Mouse (Mus musculus): ENCODE measurements at regions not wholly inside any gene's neighbourhood (a gene's known extent, or its start where the extent isn't known, plus 50 kb on each side); places are given as distances from the start of the nearest gene placed in this dataset.

GRCm38 (mm10) chr5:91274411-91274810 lies 128.4 kb downstream of the Btc start:
- 59% methylated on average over 3 of the region's 3 CpGs for WGBS (ENCODE audit: insufficient replicate concordance)
- no peak overlapping the region for H3K9ac ChIP-seq
- no peaks in the 10 kb centered on the region for H3K27me3 ChIP-seq (replicated peaks)
- no peak for ATAC-seq
- no peaks in the 10 kb centered on the region for H3K36me3 ChIP-seq
- no peak overlapping the region for H3K27ac ChIP-seq
- H3K4me1 ChIP-seq: no peaks in the 10 kb centered on the region
- H3K4me3 ChIP-seq: no peak overlapping the region
- no peaks in the 10 kb centered on the region for H3K9me3 ChIP-seq (replicated peaks)
- H3K4me2 ChIP-seq: no peak overlapping the region

GRCm38 (mm10) chr5:91278466-91278865 lies 124.3 kb downstream of the Btc start:
- H3K9ac ChIP-seq: no peak overlapping the region
- H3K36me3 ChIP-seq: no peaks in the 10 kb centered on the region
- 47% methylated on average over 3 of the region's 3 CpGs for WGBS (ENCODE audit: insufficient replicate concordance)
- ATAC-seq: no peak
- H3K4me3 ChIP-seq: no peak overlapping the region
- H3K9me3 ChIP-seq (replicated peaks): no peaks in the 10 kb centered on the region
- no peaks in the 10 kb centered on the region for H3K4me1 ChIP-seq
- no peak overlapping the region for H3K4me2 ChIP-seq
- no peak overlapping the region for H3K27ac ChIP-seq
- H3K27me3 ChIP-seq (replicated peaks): no peaks in the 10 kb centered on the region

GRCm38 (mm10) chr5:91279464-91279863 lies 123.3 kb downstream of the Btc start:
- no peak overlapping the region for H3K9ac ChIP-seq
- H3K27me3 ChIP-seq (replicated peaks): no peaks in the 10 kb centered on the region
- no peaks in the 10 kb centered on the region for H3K9me3 ChIP-seq (replicated peaks)
- no peaks in the 10 kb centered on the region for H3K4me1 ChIP-seq
- no peak overlapping the region for H3K4me2 ChIP-seq
- H3K27ac ChIP-seq: no peak overlapping the region
- WGBS (ENCODE audit: insufficient replicate concordance): 18% methylated on average over 2 of the region's 2 CpGs
- ATAC-seq: no peak
- no peak overlapping the region for H3K4me3 ChIP-seq
- no peaks in the 10 kb centered on the region for H3K36me3 ChIP-seq

- no peak for ATAC-seq
- Histone ChIP-seq H3K27me3 (replicated peaks) (no peaks in the 10 kb centered on the region), H3K9me3 (replicated peaks) (no peaks in the 10 kb centered on the region), H3K4me2 (no peak overlapping the region), H3K36me3 (no peaks in the 10 kb centered on the region), H3K4me3 (no peak overlapping the region), H3K4me1 (no peaks in the 10 kb centered on the region), H3K9ac (no peak overlapping the region), H3K27ac (no peak overlapping the region)
- 50% methylated on average over 7 of the region's 7 CpGs for WGBS (ENCODE audit: insufficient replicate concordance)
Measured at GRCm38 (mm10) chr5:91282969-91283368, 119.8 kb downstream of the Btc start.

- Histone ChIP-seq H3K27ac (no peak overlapping the region), H3K9me3 (replicated peaks) (no peaks in the 10 kb centered on the region), H3K4me1 (no peaks in the 10 kb centered on the region), H3K9ac (no peak overlapping the region), H3K36me3 (no peaks in the 10 kb centered on the region), H3K27me3 (replicated peaks) (no peaks in the 10 kb centered on the region), H3K4me3 (no peak overlapping the region), H3K4me2 (no peak overlapping the region)
- 60% methylated on average over 4 of the region's 4 CpGs for WGBS (ENCODE audit: insufficient replicate concordance)
- ATAC-seq: no peak
Measured at GRCm38 (mm10) chr5:91293073-91293472, 109.7 kb downstream of the Btc start.

GRCm38 (mm10) chr5:91294957-91295356 lies 107.8 kb downstream of the Btc start:
- Histone ChIP-seq H3K27ac (no peak overlapping the region), H3K9ac (no peak overlapping the region), H3K4me1 (no peaks in the 10 kb centered on the region), H3K36me3 (no peaks in the 10 kb centered on the region), H3K4me2 (no peak overlapping the region), H3K27me3 (replicated peaks) (no peaks in the 10 kb centered on the region), H3K4me3 (no peak overlapping the region), H3K9me3 (replicated peaks) (no peaks in the 10 kb centered on the region)
- WGBS (ENCODE audit: insufficient replicate concordance): 75% methylated on average over 3 of the region's 3 CpGs
- no peak for ATAC-seq

GRCm38 (mm10) chr5:91297068-91297467 lies 105.7 kb downstream of the Btc start:
- H3K9me3 ChIP-seq (replicated peaks): no peaks in the 10 kb centered on the region
- H3K4me1 ChIP-seq: no peaks in the 10 kb centered on the region
- H3K4me2 ChIP-seq: no peak overlapping the region
- no peaks in the 10 kb centered on the region for H3K27me3 ChIP-seq (replicated peaks)
- no peak for ATAC-seq
- WGBS (ENCODE audit: insufficient replicate concordance): 67% methylated on average over 2 of the region's 2 CpGs
- no peaks in the 10 kb centered on the region for H3K36me3 ChIP-seq
- H3K4me3 ChIP-seq: no peak overlapping the region
- H3K9ac ChIP-seq: no peak overlapping the region
- H3K27ac ChIP-seq: no peak overlapping the region

GRCm38 (mm10) chr5:91302114-91302513 lies 100.7 kb downstream of the Btc start:
- Histone ChIP-seq H3K4me3 (no peak overlapping the region), H3K27ac (no peak overlapping the region), H3K27me3 (replicated peaks) (no peaks in the 10 kb centered on the region), H3K4me1 (no peaks in the 10 kb centered on the region), H3K9ac (no peak overlapping the region), H3K9me3 (replicated peaks) (no peaks in the 10 kb centered on the region), H3K36me3 (no peaks in the 10 kb centered on the region), H3K4me2 (no peak overlapping the region)
- 78% methylated on average over 17 of the region's 17 CpGs for WGBS (ENCODE audit: insufficient replicate concordance)
- ATAC-seq: no peak

- H3K27ac ChIP-seq: no peak overlapping the region
- WGBS (ENCODE audit: insufficient replicate concordance): 63% methylated on average over 9 of the region's 9 CpGs
- no peaks in the 10 kb centered on the region for H3K27me3 ChIP-seq (replicated peaks)
- H3K4me1 ChIP-seq: no peaks in the 10 kb centered on the region
- H3K4me2 ChIP-seq: no peak overlapping the region
- no peaks in the 10 kb centered on the region for H3K9me3 ChIP-seq (replicated peaks)
- H3K9ac ChIP-seq: no peak overlapping the region
- H3K36me3 ChIP-seq: no peaks in the 10 kb centered on the region
- no peak overlapping the region for H3K4me3 ChIP-seq
- no peak for ATAC-seq
Measured at GRCm38 (mm10) chr5:91302943-91303342, 99.9 kb downstream of the Btc start.

- H3K9ac ChIP-seq: no peak overlapping the region
- H3K27ac ChIP-seq: no peak overlapping the region
- WGBS (ENCODE audit: insufficient replicate concordance): 57% methylated on average over 5 of the region's 5 CpGs
- ATAC-seq: no peak
- no peaks in the 10 kb centered on the region for H3K9me3 ChIP-seq (replicated peaks)
- H3K36me3 ChIP-seq: no peaks in the 10 kb centered on the region
- H3K27me3 ChIP-seq (replicated peaks): no peaks in the 10 kb centered on the region
- no peak overlapping the region for H3K4me2 ChIP-seq
- H3K4me3 ChIP-seq: no peak overlapping the region
- H3K4me1 ChIP-seq: no peaks in the 10 kb centered on the region
Measured at GRCm38 (mm10) chr5:91303702-91304101, 99.1 kb downstream of the Btc start.

GRCm38 (mm10) chr5:91307031-91307430 lies 95.8 kb downstream of the Btc start:
- Histone ChIP-seq H3K27me3 (replicated peaks) (no peaks in the 10 kb centered on the region), H3K27ac (no peak overlapping the region), H3K9me3 (replicated peaks) (no peaks in the 10 kb centered on the region), H3K36me3 (no peaks in the 10 kb centered on the region), H3K4me1 (no peaks in the 10 kb centered on the region), H3K4me2 (no peak overlapping the region), H3K9ac (no peak overlapping the region), H3K4me3 (no peak overlapping the region)
- no peak for ATAC-seq
- 48% methylated on average over 3 of the region's 3 CpGs for WGBS (ENCODE audit: insufficient replicate concordance)

All from liver, embryonic 12.5 days (tissue).